Mouse (Mus musculus): ENCODE results near the gene Pank3.

DNA sequence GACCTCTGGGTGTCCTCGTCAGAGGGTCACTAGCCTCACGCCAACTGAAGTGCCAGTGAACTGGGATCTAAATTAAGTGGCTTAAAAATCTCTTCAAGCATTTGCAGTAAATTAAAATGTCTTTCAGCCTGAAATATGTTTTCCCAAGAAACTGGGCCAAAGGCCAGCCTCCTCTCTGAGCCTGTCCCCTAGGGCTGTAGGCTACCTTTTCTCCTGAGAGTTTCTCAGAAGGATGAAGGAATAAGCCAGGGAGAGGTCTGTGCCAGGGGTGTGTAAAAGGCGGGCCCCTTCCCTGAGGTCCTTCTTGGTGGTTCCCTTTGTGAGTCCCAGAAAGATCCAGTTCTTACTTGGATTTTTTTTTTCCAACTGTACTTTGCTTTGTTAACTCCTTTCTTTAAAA is 31.2 kb upstream of the Pank3 start:
- TF ChIP-seq CTCF (IDR thresholded peaks at IDR 0.05; ENCODE audit: extremely low read depth, insufficient read depth, low read length) (no peak), POLR2A (IDR thresholded peaks at IDR 0.05; ENCODE audit: extremely low read depth, insufficient read depth, low read length) (no peak)
